Mouse (Mus musculus): Measurements from ENCODE around the gene Cabcoco1.

The Cabcoco1 gene

DNA sequence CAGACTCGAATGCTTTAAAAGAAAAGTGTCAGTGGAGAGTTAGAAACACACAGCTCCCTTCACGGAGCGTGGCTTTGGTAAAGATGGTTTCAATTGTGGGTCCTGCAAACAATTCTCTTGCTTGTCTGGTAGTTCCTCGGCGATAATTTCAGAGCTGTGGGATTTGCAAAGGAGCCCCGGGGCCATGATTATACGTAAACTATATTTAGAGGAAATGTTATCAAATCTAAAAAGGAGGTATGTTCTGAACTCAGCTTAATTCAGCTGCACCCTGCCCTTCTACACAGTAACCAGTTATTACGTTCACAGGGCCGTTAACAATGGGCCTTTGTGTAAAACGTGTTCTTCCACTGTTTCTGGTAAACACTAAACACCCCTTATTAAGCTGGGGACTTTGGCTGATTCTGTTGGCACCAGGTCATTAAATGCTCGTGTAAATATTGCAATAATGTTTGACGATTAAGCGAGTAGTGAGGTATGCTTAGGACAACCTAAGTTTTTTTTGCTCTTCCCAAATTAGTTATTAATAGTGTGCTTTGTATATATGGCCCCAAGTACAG, 106.6 kb downstream of the Cabcoco1 start:
- DNase-seq (ENCODE audit: low spot score): no peak

DNA sequence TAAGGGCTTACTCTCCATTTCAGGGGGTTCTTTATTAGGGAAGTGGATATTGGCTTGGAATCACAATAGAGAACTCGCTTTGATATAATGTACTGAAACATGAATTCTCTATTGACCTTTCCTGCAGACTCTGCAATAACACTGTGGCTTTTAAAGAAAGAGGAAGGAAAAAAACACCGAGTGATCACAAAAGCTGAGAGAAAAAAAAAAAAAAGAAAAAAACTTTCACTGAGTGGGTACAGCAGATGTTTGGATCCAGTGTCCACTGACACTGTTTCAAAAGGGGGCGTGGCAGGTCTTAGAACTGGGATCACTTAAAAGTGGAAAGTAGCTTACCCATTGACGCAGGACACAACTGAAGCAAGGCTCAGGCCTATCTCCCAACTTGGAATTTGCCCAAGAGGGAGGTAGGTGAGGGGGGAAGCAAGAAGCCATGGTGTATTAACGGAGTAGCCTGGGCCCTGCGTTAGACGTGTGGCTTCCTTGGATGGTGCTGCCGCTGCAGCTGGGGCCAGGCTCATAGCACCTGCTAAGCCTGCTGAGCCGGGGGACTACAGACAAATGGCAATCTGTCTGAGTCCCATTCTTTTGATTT, 107.6 kb downstream of the Cabcoco1 start:
- DNase-seq (ENCODE audit: low spot score): no peak

DNA sequence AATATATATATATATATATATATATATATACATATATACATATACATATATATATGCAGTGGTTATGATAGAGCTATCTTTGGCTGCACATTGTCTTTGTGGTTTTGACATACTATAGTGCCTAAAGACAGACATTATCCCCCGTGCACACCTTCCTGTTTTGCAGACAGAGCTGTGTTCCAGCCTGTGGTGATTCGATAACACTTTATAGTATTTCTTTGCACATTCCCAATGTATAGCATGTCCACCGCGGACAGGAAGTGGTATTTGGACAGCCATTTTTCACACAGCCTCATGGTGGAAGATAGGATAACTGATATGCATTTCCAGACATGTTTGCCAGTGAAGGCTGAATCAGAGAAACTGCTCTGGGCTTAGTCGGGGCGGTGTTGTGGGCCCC, 110.3 kb downstream of the Cabcoco1 start:
- DNase-seq (ENCODE audit: low spot score): no peak

DNA sequence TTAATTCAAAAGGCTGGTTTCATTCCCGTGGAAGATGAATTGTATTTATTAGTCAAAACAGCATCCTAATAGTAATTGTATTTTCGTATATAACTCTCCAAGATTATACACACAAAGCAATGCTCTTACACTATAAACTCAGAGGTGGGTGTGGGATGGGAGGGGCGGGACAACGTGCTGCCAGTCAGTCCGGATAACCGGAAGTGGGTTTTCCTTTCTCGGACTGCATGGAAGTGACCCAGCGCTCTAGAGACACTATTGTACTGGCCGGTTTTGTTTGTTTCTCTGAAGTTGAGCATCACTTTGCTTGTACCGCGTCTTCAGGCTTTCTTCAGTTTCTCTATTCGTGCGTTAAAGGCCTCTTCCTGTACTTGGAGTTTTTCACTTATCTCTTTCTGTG, 110.8 kb downstream of the Cabcoco1 start:
- DNase-seq (ENCODE audit: low spot score): no peak

DNA sequence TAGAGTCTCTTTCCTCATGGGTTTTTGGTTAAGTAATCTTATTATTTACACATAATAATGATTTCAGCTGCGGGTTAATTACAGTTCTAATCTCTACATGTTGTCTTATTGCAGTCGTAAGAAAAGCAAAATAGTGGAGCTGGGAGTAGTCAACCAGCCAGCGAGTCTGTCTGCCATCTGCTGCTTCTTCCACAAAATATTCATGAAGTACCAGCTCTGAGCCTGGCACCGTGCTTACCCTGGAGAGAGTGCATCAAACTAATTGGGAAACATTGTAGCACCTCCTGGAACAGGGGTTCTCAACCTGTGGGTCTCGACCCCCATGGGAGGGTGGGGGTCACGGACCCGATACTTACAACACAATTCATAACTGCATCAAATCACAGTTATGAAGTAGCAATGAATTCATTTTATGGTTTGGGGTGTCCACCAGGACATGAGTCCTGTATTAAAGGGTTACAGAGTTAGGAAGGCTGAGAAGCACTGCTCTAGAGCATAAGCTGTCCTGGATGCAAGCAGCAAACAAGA, 121.2 kb downstream of the Cabcoco1 start:
- no peak for DNase-seq (ENCODE audit: low spot score)

DNA sequence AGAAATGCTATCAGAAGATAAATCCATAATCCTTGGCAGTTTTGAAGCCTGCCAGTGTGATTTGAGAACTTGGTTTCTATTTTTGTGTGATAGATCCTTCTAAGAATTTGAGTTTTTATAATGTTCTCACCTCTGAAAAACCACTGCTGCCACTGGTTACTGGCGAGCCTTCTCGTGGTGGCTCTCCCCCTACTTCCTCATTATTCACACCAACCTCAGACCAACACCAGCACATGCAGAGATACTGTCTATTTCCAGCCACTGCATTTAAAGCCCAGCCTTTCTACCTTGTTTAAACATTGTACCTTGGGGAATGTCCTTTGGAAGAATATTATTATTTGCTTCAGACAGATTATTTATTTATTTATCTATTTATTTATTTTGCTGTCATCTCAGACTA, 121.8 kb downstream of the Cabcoco1 start:
- no peak for DNase-seq (ENCODE audit: low spot score)

DNA sequence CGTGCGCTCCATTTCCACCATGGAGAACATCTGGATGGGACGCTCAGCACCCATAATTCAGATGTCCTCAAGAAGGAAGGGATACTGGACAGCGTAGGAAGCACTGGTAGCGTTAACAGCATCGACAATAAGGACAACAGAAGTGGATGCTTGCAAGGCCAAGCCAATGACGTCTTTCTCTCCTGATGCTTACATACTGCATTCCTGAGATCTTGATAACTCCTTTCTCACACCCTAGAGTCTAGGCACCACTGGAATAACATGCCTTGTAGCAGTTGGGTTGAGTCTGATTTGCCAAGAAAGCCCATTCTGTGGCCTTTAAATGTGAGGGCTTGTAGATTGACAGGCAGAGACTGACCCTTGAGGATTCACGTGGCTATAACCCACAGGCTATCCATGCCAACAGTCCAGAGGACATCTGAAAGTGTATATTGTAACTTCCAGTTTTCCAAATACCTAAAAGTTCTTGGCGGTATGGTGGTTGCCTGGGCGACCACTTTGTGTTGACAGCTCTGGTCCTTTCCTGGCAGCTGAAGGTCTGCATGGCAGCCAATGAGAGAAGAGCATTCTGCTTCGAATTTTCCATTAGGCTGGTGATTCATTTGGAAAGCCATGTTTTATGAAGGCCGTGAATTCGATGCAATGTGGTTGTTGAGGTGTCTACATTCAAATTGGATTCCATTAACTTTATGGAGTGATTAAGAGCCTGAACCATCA, 124.5 kb downstream of the Cabcoco1 start:
- DNase-seq (ENCODE audit: low spot score): no peak

DNA sequence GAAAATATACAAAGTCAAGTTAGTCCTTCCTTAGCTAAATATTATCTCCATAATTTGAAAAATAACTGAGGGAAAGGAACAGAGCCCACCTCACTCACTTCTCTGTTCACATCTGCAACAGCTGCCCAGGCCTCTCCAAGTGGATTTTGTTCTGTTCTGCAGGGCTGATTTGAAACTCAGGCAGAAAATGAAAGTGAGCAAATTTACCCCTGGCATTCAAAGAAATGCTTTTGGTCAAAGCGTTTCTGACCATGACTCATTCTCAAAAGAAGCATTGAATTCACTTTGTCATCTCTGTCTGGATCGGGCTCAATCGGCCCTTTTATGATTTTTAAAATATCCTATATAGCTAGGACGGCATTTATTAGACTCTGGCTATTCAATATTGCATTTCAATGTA, 135.8 kb downstream of the Cabcoco1 start:
- DNase-seq (ENCODE audit: low spot score): no peak

DNA sequence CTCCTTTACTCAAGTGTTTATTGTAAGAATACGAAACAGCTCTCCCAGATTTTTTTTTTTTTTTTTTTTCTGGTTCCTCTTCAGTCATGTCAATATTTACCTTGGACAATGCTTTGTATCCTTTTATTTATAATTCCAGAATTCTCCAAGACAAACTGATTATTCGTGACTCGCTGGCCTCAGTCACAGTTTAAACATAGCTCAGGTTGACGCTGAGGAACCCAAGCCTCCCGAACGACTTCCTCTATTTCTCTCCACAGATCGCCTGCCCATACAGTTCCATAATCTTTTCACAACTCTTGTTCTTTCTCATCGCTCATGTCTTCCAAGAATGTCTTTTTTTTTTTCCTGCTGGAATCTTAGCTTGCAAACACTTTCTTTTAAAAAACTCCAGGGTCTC, 144.9 kb downstream of the Cabcoco1 start:
- no peak for DNase-seq (ENCODE audit: low spot score)

DNA sequence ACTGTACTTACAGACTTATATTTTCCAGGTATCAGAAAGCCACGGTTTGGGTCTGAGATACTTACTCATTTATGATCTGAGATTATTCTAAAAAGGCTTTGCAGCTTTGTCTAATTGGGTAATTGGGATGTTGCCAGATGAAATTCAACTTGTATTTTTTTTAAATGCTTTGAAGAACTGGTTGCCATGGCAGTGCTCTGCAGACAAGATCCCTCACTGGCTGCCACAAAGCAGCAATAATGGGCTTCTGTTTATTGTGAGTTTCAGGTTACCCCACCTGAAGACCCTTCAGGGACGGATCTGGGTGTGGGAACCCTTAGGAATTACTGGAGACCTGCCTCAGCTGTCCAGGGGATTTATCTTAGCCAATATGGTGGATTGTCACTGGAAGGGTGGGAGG, 145.6 kb downstream of the Cabcoco1 start:
- no peak for DNase-seq (ENCODE audit: low spot score)

DNA sequence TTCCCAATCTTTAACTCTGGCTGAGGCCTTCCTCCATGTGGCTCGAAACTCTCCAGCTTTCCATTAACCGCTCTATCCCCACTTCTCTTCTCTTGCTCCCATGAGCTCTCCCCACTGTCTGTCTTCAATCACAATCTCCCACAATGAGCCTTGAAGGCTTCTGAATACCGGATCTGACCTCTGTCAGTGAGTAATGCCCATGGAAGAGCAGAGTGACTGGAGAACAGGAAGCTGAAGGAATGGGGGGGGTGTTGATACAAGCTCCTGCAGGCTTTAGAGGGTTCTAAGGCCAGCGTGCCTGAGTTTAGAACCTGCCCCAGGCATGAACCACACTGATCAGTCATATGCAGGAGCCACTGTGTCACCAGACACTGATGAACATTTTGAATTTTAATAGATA, 150.1 kb downstream of the Cabcoco1 start:
- no peak for DNase-seq (ENCODE audit: low spot score)

DNA sequence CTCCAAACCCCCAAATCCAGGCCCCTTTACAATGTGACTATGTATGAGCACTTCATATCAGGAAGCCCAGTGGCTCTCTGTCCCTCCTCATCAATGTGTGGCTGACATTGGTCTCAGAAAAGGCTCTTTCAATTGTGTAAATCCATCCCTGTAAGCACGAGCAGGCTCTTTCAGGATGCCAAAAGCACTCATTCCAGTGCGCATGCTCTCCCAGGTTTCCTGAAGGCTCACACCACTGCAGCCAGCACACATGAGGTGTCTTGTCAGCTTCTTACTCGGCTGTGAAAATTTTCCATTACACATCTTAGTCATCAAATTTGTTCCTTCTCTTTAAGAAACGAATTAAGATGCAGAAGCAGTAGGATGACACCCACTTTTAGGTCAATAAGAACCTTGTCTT, 152.9 kb downstream of the Cabcoco1 start:
- DNase-seq (ENCODE audit: low spot score): no peak

DNA sequence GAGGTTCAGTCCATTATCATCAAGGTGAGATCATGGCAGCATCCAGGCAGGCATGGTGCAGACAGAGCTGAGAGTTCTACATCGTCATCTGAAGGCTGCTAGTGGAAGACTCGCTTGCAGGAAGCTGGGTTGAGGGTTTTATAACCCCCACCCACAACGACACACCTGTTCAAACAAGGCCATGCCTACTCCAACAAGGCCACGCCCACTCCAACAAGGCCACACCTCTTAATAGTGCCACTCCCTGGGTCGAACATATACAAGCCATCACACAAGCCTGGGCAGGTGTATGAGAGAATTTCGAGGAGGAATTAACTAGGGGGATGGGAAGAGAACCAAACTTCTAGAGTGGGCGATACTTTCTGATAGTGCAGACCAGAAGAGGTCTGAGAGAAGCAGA, 153.6 kb downstream of the Cabcoco1 start:
- no peak for DNase-seq (ENCODE audit: low spot score)

All from left cerebral cortex, adult 11 months (tissue).